Mouse (Mus musculus) small intestine, adult 2 months (tissue): ENCODE measurements around the gene Dst. TPM values are rescaled to one million over a fixed set of nuclear protein-coding genes. Genes with fewer than 3 reads are reported as not detected.

Source experiments
- H3K27ac ChIP-seq: fragments of 200-500 bp; 2 replicates; pipeline ENCODE4 v1.5.1; 2012; ENCODE audit warnings: low read depth, low read length, control low read depth, inconsistent platforms; ENCODE audit not compliant: insufficient read depth
- H3K27me3 ChIP-seq: fragments of 200-500 bp; 2 replicates; pipeline ENCODE4 v1.6.1; 2012; ENCODE audit warnings: mild to moderate bottlenecking, moderate library complexity, low read length, inconsistent platforms; ENCODE audit not compliant: control insufficient read depth, insufficient read depth
- H3K36me3 ChIP-seq: fragments of 200-500 bp; 2 replicates; pipeline ENCODE4 v1.6.1; 2012; ENCODE audit warnings: mild to moderate bottlenecking, low read length, control low read depth, inconsistent platforms; ENCODE audit not compliant: control insufficient read depth, insufficient read depth
- H3K4me1 ChIP-seq: fragments of 200-500 bp; 2 replicates; pipeline ENCODE4 v1.6.1; 2012; ENCODE audit warnings: low read length, inconsistent platforms, mixed read lengths; ENCODE audit not compliant: control insufficient read depth, insufficient read depth, insufficient read length
- H3K4me3 ChIP-seq: fragments of 200-500 bp; 2 replicates; pipeline ENCODE4 v1.5.1; 2012; ENCODE audit warnings: low read depth, mild to moderate bottlenecking, control low read depth, inconsistent platforms, low read length, moderate library complexity
- CTCF ChIP-seq: fragments of 200-500 bp; IDR thresholded peaks from 2 replicates; pipeline ENCODE4 v1.5.1; 2012; ENCODE audit warnings: low read depth, mild to moderate bottlenecking, control low read depth, inconsistent platforms, low read length, moderate library complexity, mixed read lengths; ENCODE audit not compliant: insufficient replicate concordance, insufficient read length; ENCODE audit errors: extremely low read depth
- POLR2A ChIP-seq: fragments of 200-500 bp; IDR thresholded peaks from 2 replicates; pipeline ENCODE4 v1.6.1; 2012; ENCODE audit warnings: low read depth, mild to moderate bottlenecking, control low read depth, inconsistent platforms, low read length, moderate library complexity
- WGBS: fragments of 180-500 bp; shearing (Covaris S2); methylation state at CpG from one replicate; pipeline ENCODE4 v1.1.7; 2018; 5-methylcytosine and 5-hydroxymethylcytosine counted together
- polyA plus RNA-seq: library from polyadenylated mRNA; depleted of rRNA; stranded (reverse); fragments of >200 nt; gene quantifications from 2 replicates; pipeline ENCODE4 v1.2.3, GENCODE M21; 2012

Gene Dst
- polyA plus RNA-seq, 1 experiment, result 31.9 TPM

DNA sequence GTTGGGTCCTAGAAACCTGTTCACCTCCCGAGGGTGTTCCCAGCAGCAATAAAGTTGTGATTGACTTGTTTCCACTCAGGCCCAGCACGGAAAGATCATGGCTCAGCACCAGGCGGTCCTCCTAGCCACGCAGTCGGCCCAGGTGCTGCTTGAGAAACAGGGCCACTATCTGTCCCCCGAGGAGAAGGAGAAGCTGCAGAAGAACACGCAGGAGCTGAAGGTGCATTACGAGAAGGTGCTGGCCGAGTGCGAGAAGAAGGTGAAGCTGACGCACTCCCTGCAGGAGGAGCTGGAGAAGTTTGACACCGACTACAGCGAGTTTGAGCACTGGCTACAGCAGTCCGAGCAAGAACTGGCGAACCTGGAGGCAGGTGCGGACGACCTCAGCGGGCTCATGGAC lies 292.8 kb downstream of the Dst start:
- H3K36me3 ChIP-seq, result peaks cover 41% of the 10 kb centered on the region
- TF ChIP-seq CTCF (no peak), POLR2A (no peak)
- no peaks in the 10 kb centered on the region for H3K27me3 ChIP-seq
- WGBS, result 89% methylated on average over 18 of the region's 18 CpGs
- no peaks in the 10 kb centered on the region for H3K4me1 ChIP-seq
- no peak overlapping the region for H3K27ac ChIP-seq
- no peak overlapping the region for H3K4me3 ChIP-seq

DNA sequence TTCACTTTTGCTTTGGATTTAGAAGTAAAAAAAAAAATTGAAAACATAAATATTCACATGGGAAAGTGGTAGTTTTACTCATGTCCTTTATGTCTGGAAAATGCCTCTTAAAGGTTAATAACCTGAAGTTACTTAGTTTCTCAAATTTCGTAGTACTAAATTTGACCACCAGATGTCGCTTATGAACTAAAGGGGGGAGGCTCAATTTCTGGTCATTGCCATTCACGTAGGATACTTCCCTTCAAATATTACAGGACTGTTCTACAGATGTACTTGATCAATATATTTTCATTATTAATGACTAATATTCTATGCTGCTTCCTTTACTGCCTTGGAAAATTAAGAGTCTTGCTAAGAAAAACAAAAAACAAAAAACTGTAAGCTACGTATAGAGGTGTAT lies 293.5 kb downstream of the Dst start:
- TF ChIP-seq CTCF (no peak), POLR2A (no peak)
- WGBS, result 36% methylated on average over 4 of the region's 4 CpGs
- Histone ChIP-seq H3K27ac (no peak overlapping the region), H3K27me3 (no peaks in the 10 kb centered on the region), H3K4me1 (no peaks in the 10 kb centered on the region), H3K4me3 (no peak overlapping the region), H3K36me3 (peaks cover 36% of the 10 kb centered on the region)

DNA sequence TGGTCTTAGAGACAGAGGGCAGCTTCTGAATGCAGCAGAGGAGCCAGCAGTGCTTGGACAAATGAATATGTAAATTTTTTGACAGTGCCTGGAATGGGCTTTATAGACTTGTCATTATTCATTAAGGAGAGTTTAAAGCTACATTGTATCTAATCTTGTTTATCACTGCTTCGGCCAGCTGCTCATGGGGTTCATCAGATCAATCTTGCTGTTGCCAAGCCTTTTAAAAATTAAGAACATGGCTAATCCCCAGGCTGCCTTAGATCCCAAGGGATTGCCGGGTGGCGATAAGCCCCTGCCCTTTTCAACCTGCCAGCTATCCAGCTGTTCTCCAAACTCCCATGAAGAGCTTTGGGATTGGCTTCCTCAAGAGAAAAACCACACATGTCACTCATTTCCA lies 303.7 kb downstream of the Dst start:
- no peak overlapping the region for H3K4me3 ChIP-seq
- H3K36me3 ChIP-seq, result peaks cover 41% of the 10 kb centered on the region
- no peaks in the 10 kb centered on the region for H3K27me3 ChIP-seq
- TF ChIP-seq CTCF (no peak), POLR2A (no peak)
- no peaks in the 10 kb centered on the region for H3K4me1 ChIP-seq
- 81% methylated on average over 3 of the region's 3 CpGs for WGBS
- H3K27ac ChIP-seq, result no peak overlapping the region

DNA sequence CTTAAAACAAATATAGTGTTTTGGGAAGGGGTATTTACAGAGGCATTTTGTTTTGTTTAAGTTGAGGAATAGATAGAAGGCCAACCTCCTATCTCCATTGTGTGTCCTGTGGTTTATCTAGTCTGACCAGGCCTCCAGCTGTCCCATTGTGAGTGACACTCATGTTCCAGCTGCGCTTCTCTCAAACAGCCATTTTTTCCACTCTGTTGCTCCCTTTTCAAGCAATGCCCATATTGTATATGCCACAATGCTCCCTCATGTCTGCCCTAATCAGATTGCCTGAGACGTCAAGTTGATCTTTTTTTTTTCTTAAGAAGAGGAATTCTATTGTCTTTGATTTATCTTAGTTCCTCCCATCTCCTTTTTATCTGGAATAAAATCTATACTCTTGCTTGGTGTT lies 308.4 kb downstream of the Dst start:
- TF ChIP-seq POLR2A, result no peak
- no peak overlapping the region for H3K4me3 ChIP-seq
- H3K27me3 ChIP-seq, result no peaks in the 10 kb centered on the region
- peaks cover 40% of the 10 kb centered on the region for H3K36me3 ChIP-seq
- H3K4me1 ChIP-seq, result no peaks in the 10 kb centered on the region
- no peak overlapping the region for H3K27ac ChIP-seq
- WGBS, result 78% methylated on average over 2 of the region's 2 CpGs

DNA sequence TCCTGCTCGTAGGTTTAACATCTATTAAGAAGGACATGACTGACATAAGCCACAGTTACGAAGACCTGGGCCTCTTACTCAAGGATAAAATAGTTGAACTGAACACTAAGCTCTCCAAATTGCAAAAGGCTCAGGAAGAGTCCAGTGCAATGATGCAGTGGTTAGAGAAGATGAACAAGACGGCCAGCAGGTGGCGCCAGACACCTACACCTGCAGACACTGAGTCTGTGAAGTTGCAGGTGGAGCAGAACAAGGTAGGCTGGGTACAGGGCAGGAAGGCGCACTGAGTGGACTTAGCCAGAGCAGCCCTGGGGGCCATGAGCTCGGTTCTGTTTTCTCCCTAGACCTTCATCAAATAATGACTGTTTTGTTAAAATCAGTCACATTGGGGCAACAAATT lies 310.3 kb downstream of the Dst start:
- no peak for TF ChIP-seq POLR2A
- peak; percentile 92; the same call in 1 of the 2 replicates for TF ChIP-seq CTCF
- Histone ChIP-seq H3K4me3 (no peak overlapping the region), H3K27me3 (no peaks in the 10 kb centered on the region), H3K4me1 (no peaks in the 10 kb centered on the region), H3K27ac (no peak overlapping the region), H3K36me3 (peaks cover 24% of the 10 kb centered on the region)
- 16% methylated on average over 6 of the region's 6 CpGs for WGBS

DNA sequence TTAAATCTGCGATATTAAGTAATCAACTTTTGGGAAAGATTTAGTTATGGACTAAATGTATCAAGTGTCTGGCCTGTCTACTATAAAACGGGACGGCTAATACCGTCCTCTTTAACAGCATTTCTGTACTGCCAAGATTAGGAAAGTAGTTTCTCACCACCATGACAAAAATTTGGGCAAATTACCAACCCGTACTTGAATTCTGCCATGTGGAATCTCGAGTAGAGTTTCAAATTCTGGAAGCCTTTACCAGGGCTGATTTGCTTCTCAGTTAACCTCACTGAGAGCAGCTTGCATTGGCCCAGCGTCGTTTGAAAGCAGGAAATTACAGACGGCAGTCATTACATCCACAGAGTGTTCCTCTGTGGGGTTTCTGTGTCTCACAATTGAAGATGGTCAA lies 310.8 kb downstream of the Dst start:
- Histone ChIP-seq H3K27me3 (no peaks in the 10 kb centered on the region), H3K27ac (no peak overlapping the region), H3K36me3 (peaks cover 25% of the 10 kb centered on the region), H3K4me1 (no peaks in the 10 kb centered on the region), H3K4me3 (no peak overlapping the region)
- TF ChIP-seq POLR2A (no peak), CTCF (no peak)
- WGBS, result 80% methylated on average over 9 of the region's 9 CpGs

DNA sequence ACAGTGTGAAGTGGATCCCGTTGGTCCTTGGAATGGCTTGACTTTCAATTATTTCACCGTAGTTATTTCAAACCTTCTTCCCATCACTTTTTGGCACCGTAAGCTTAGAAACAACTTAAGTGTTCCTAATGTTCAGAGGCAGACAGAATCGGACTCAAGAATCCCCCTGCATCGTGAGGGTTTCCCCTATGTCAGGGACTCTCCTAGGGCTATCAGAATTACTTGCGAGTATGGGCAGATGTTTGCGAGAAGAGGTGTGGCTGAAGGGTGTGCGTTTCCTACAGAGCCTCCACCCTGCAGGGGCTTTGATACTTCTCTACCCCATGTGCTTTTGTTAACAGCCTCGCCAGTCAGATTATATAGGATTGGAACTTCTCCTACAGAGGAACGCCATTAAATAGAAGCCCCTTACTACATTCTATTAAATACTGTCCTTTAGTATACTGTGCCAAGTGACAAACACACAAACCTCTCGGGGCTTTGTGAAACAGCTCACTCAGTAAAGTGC lies 312.1 kb downstream of the Dst start:
- Histone ChIP-seq H3K4me3 (no peak overlapping the region), H3K4me1 (no peaks in the 10 kb centered on the region), H3K36me3 (peaks cover 25% of the 10 kb centered on the region), H3K27ac (no peak overlapping the region), H3K27me3 (no peaks in the 10 kb centered on the region)
- TF ChIP-seq POLR2A, result no peak
- TF ChIP-seq CTCF, result no peak
- 79% methylated on average over 11 of the region's 11 CpGs for WGBS

DNA sequence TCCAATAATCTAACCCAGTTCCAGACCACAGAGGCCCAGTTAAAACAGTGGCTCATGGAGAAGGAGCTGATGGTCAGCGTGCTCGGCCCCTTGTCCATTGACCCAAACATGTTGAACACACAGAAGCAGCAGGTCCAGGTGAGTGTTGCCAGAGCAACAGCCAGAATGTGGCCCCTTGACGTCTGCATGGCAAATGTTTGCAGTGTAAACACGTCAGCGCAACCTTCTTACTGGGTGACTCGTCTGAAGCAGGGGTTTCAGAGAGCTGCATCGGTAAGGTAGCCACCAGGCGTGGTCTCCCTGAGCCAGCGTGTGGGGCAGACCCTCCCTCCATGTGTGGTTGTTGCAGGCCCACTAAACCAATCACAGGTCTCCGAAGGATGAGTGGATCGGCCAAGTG lies 315.8 kb downstream of the Dst start:
- Histone ChIP-seq H3K4me1 (no peaks in the 10 kb centered on the region), H3K27me3 (no peaks in the 10 kb centered on the region), H3K36me3 (peaks cover 27% of the 10 kb centered on the region), H3K27ac (no peak overlapping the region), H3K4me3 (no peak overlapping the region)
- no peak for TF ChIP-seq CTCF
- no peak for TF ChIP-seq POLR2A
- 67% methylated on average over 11 of the region's 11 CpGs for WGBS
